Mouse (Mus musculus): ENCODE measurements around the gene Lama4. TPM values are rescaled to one million over a fixed set of nuclear protein-coding genes. Genes with fewer than 3 reads are reported as not detected.

The Lama4 gene
- polyA plus RNA-seq, 1 experiment from 2014 or later: 111 TPM

GRCm38 (mm10) chr10:39121412-39121811 is 156.1 kb downstream of the Lama4 start:
- WGBS: 27% methylated on average over 4 of the region's 4 CpGs
- H3K27me3 ChIP-seq: no peaks in the 10 kb centered on the region
- H3K36me3 ChIP-seq: no peaks in the 10 kb centered on the region
- no peaks in the 10 kb centered on the region for H3K9me3 ChIP-seq (replicated peaks)
- H3K27ac ChIP-seq: no peak overlapping the region
- no peak overlapping the region for H3K4me3 ChIP-seq
- ATAC-seq (replicated peaks; ENCODE audit: insufficient number of reproducible peaks, insufficient read depth, low FRiP score, low read depth): no peak
- H3K4me2 ChIP-seq: no peak overlapping the region
- H3K4me1 ChIP-seq (replicated peaks): no peaks in the 10 kb centered on the region
- no peak overlapping the region for H3K9ac ChIP-seq

- Histone ChIP-seq H3K9ac (peak within 1 kb of the TSS; percentile 63), H3K36me3 (peaks cover 7% of the 10 kb centered on the region; the same call in 1 of the 2 replicates), H3K4me2 (peak within 1 kb of the TSS; percentile 83), H3K4me3 (peak within 1 kb of the TSS; percentile 76), H3K27me3 (no peaks in the 10 kb centered on the region), H3K4me1 (replicated peaks) (peaks cover 10% of the 10 kb centered on the region), H3K9me3 (replicated peaks) (no peaks in the 10 kb centered on the region), H3K27ac (no peak within 1 kb of the TSS)
- WGBS: 3% methylated on average over 45 of the region's 47 CpGs
- ATAC-seq (replicated peaks; ENCODE audit: insufficient number of reproducible peaks, insufficient read depth, low FRiP score, low read depth): peak; percentile 83
These were observed 168.4 kb downstream of the Lama4 start, which contains the start of the genes Fam229b and Tube1 for GRCm38 (mm10) chr10:39133462-39134310. Fam229b (minus strand) TSS chr10:39133914. Tube1 (plus strand) TSS chr10:39133976.

- H3K36me3 ChIP-seq: peaks cover 20% of the 10 kb centered on the region
- no peak overlapping the region for H3K27ac ChIP-seq
- H3K9me3 ChIP-seq (replicated peaks): no peaks in the 10 kb centered on the region
- H3K4me1 ChIP-seq (replicated peaks): peaks cover 10% of the 10 kb centered on the region
- no peaks in the 10 kb centered on the region for H3K27me3 ChIP-seq
- WGBS: 64% methylated on average over 3 of the region's 3 CpGs
- no peak overlapping the region for H3K9ac ChIP-seq
- no peak overlapping the region for H3K4me2 ChIP-seq
- H3K4me3 ChIP-seq: no peak overlapping the region
- ATAC-seq (replicated peaks; ENCODE audit: insufficient number of reproducible peaks, insufficient read depth, low FRiP score, low read depth): no peak
These were observed 172.5 kb downstream of the Lama4 start for GRCm38 (mm10) chr10:39137766-39138165.

GRCm38 (mm10) chr10:39138761-39139160 is 173.4 kb downstream of the Lama4 start:
- Histone ChIP-seq H3K9ac (no peak overlapping the region), H3K27ac (no peak overlapping the region), H3K4me1 (replicated peaks) (peaks cover 6% of the 10 kb centered on the region), H3K4me2 (no peak overlapping the region), H3K27me3 (no peaks in the 10 kb centered on the region), H3K4me3 (no peak overlapping the region), H3K36me3 (peaks cover 25% of the 10 kb centered on the region), H3K9me3 (replicated peaks) (no peaks in the 10 kb centered on the region)
- WGBS: 81% methylated on average over 6 of the region's 6 CpGs
- ATAC-seq (replicated peaks; ENCODE audit: insufficient number of reproducible peaks, insufficient read depth, low FRiP score, low read depth): no peak

- no peaks in the 10 kb centered on the region for H3K9me3 ChIP-seq (replicated peaks)
- no peak overlapping the region for H3K9ac ChIP-seq
- no peak overlapping the region for H3K27ac ChIP-seq
- H3K36me3 ChIP-seq: peaks cover 35% of the 10 kb centered on the region
- 84% methylated on average over 14 of the region's 14 CpGs for WGBS
- no peak overlapping the region for H3K4me2 ChIP-seq
- ATAC-seq (replicated peaks; ENCODE audit: insufficient number of reproducible peaks, insufficient read depth, low FRiP score, low read depth): no peak
- no peaks in the 10 kb centered on the region for H3K4me1 ChIP-seq (replicated peaks)
- no peak overlapping the region for H3K4me3 ChIP-seq
- no peaks in the 10 kb centered on the region for H3K27me3 ChIP-seq
These were observed 175.5 kb downstream of the Lama4 start for GRCm38 (mm10) chr10:39140843-39141242.

GRCm38 (mm10) chr10:39141401-39141800 is 176.1 kb downstream of the Lama4 start:
- no peak overlapping the region for H3K27ac ChIP-seq
- no peaks in the 10 kb centered on the region for H3K4me1 ChIP-seq (replicated peaks)
- ATAC-seq (replicated peaks; ENCODE audit: insufficient number of reproducible peaks, insufficient read depth, low FRiP score, low read depth): no peak
- H3K27me3 ChIP-seq: no peaks in the 10 kb centered on the region
- no peak overlapping the region for H3K9ac ChIP-seq
- H3K9me3 ChIP-seq (replicated peaks): no peaks in the 10 kb centered on the region
- no peak overlapping the region for H3K4me2 ChIP-seq
- whole genome bisulfite sequencing: 91% methylated on average over 2 of the region's 2 CpGs
- H3K4me3 ChIP-seq: no peak overlapping the region
- H3K36me3 ChIP-seq: peaks cover 35% of the 10 kb centered on the region

- peaks cover 38% of the 10 kb centered on the region for H3K36me3 ChIP-seq
- 91% methylated on average over 12 of the region's 12 CpGs for WGBS
- no peak for ATAC-seq (replicated peaks; ENCODE audit: insufficient number of reproducible peaks, insufficient read depth, low FRiP score, low read depth)
- H3K4me3 ChIP-seq: no peak overlapping the region
- H3K9me3 ChIP-seq (replicated peaks): no peaks in the 10 kb centered on the region
- H3K4me2 ChIP-seq: no peak overlapping the region
- no peak overlapping the region for H3K9ac ChIP-seq
- H3K27me3 ChIP-seq: no peaks in the 10 kb centered on the region
- no peaks in the 10 kb centered on the region for H3K4me1 ChIP-seq (replicated peaks)
- no peak overlapping the region for H3K27ac ChIP-seq
These were observed 176.9 kb downstream of the Lama4 start for GRCm38 (mm10) chr10:39142216-39142615.

- no peaks in the 10 kb centered on the region for H3K36me3 ChIP-seq
- WGBS: 86% methylated on average over 5 of the region's 5 CpGs
- H3K27ac ChIP-seq: no peak overlapping the region
These were observed 191.4 kb downstream of the Lama4 start for GRCm38 (mm10) chr10:39156719-39157118.

GRCm38 (mm10) chr10:39157321-39157720 is 192.0 kb downstream of the Lama4 start:
- no peak overlapping the region for H3K4me2 ChIP-seq
- H3K27me3 ChIP-seq: no peaks in the 10 kb centered on the region
- 92% methylated on average over 1 of the region's 1 CpGs for WGBS
- H3K4me1 ChIP-seq (replicated peaks): no peaks in the 10 kb centered on the region
- ATAC-seq (replicated peaks; ENCODE audit: insufficient number of reproducible peaks, insufficient read depth, low FRiP score, low read depth): no peak
- no peaks in the 10 kb centered on the region for H3K9me3 ChIP-seq (replicated peaks)
- H3K27ac ChIP-seq: no peak overlapping the region
- no peak overlapping the region for H3K9ac ChIP-seq
- no peak overlapping the region for H3K4me3 ChIP-seq
- no peaks in the 10 kb centered on the region for H3K36me3 ChIP-seq

More at GRCm38 (mm10) chr10:39156719-39157118, 191.4 kb downstream of the Lama4 start:
- H3K27me3 ChIP-seq: no peaks in the 10 kb centered on the region
- ATAC-seq (replicated peaks; ENCODE audit: insufficient number of reproducible peaks, insufficient read depth, low FRiP score, low read depth): no peak
- no peaks in the 10 kb centered on the region for H3K4me1 ChIP-seq (replicated peaks)
- no peak overlapping the region for H3K4me2 ChIP-seq
- H3K4me3 ChIP-seq: no peak overlapping the region
- no peaks in the 10 kb centered on the region for H3K9me3 ChIP-seq (replicated peaks)
- no peak overlapping the region for H3K9ac ChIP-seq

- Histone ChIP-seq H3K27ac (no peak overlapping the region), H3K27me3 (no peaks in the 10 kb centered on the region), H3K36me3 (no peaks in the 10 kb centered on the region), H3K9ac (no peak overlapping the region), H3K4me2 (no peak overlapping the region), H3K9me3 (replicated peaks) (no peaks in the 10 kb centered on the region), H3K4me3 (no peak overlapping the region), H3K4me1 (replicated peaks) (peaks cover 4% of the 10 kb centered on the region; the same call in 1 of the 2 replicates)
- no peak for ATAC-seq (replicated peaks; ENCODE audit: insufficient number of reproducible peaks, insufficient read depth, low FRiP score, low read depth)
- 57% methylated on average over 12 of the region's 12 CpGs for WGBS
These were observed 193.0 kb downstream of the Lama4 start for GRCm38 (mm10) chr10:39158306-39158705.

Data from heart, embryonic 15.5 days (tissue).